Mouse (Mus musculus) G1E-ER4 (cell line): Measurements from ENCODE around the gene Grin2a. TPM values are rescaled to one million over a fixed set of nuclear protein-coding genes. Genes with fewer than 3 reads are reported as not detected.

ENCODE experiments used
- GATA1 ChIP-seq: IDR thresholded peaks from one replicate; pipeline ENCODE4 v1.8.0; 2012; ENCODE audit warnings: low read length, inconsistent platforms
- polyA plus RNA-seq: library from polyadenylated mRNA; stranded (reverse); fragments of >175 nt; gene quantifications from 2 replicates; pipeline ENCODE4 v1.2.3, GENCODE M21; 2012

Gene Grin2a
- polyA plus RNA-seq, 1 experiment = not detected

DNA sequence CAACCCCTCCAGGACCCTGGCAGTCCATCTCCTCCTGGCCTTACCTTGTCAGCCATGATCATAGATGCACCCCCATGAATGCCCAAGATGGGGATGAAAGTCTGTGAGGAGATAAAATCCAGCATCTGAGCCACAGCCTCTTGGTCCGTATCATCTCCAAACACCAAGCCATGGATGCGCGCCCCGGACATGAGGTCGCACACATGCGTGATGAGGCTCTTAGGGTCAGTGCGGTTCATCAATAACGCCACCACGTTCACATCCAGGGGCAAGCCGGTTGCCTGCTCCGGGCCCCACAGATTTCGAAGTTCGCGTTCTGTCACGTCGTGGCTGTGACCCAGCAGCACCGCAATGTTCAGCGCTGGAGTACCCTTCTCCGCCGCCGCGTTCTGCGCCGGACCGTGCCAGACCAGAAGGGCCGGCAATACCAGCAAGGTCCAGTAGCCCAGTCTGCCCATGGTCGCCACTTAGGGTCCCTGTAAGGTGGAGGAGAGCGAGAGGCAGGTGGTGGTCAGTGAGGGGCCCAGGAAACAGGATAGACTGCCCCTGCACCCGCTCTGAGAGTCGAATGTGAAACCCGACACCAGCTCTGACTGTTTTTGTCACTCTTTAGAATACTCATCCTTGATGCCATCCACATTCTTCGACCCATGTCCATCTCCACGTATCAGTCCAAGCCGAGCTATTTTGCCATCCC lies 3.1 kb downstream of the Grin2a start:
- no peak for TF ChIP-seq GATA1

DNA sequence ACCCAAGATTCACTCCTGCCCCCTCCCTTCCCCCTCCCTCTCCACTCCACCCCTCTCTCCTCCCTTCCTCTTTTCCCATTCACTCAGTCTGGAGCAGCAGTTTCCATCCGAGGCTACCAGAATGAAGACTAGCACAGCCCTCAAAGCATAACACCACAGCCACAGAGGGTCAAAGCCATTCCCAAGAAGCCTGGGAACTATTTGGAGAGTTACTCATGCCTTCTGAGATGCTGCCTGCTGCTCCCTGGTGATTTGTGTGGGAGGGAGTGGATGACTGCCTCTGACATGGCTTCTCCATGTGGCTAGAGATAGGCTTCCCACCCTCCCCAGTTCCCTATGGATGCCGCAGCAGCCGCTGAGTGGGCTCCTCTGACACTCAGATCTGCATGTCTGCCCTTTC lies 10.3 kb downstream of the Grin2a start:
- TF ChIP-seq GATA1 = no peak

DNA sequence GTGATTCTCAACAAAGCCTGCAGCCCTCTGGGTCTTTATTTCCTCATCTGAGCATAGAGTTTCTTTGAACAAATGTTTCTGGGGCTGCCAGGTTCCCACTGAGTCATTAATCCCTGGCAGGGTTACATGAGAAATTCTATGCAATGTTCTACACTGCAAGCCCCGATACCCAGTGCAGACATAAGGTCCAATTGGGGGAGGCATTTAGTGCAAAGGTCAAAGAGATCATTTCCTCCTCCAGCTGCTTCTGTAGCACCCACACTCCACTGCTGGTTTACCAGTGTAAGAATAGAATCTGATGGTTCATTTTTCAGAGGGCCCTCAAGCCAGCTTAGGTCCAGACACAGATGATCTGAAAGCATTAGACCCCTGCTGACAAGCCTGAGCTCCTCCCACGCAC lies 14.7 kb downstream of the Grin2a start:
- no peak for TF ChIP-seq GATA1

DNA sequence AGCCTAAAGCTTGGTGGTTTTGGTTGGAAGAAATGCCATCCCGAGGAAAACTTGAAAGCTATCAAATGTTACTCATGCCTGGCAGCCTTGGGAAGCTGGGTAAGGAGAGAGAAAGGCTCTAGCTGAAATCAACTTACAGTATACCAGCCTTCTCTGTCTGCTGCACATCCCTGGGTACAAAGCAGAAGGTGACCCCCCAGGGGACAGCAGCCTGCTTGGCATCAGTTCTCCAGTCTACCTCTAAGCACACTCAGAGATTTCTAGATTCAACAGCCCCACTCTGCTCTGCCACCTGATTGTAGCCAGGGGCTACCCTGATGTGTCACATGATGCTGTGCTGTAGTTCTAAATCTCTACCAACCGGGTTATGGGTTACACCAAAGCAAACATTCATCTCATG lies 17.2 kb downstream of the Grin2a start:
- no peak for TF ChIP-seq GATA1

DNA sequence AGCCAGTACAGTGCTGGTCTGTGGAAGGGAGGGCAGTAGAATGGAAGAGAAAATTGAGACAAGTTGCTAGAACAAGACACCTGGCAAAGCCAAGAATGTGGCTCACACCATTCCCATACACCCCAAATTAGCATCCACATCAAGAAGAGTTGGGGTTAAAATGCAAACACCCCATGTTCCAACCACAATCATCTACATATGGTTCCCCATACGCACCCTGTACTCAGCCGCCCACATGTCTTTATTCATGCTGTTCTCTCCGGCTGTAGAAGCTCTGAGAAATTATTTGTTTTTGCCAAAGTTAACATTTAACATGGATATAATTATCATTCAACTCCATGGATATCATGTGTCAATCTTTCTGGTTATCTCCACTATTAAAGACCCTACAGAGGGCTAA lies 22.7 kb downstream of the Grin2a start:
- no peak for TF ChIP-seq GATA1

DNA sequence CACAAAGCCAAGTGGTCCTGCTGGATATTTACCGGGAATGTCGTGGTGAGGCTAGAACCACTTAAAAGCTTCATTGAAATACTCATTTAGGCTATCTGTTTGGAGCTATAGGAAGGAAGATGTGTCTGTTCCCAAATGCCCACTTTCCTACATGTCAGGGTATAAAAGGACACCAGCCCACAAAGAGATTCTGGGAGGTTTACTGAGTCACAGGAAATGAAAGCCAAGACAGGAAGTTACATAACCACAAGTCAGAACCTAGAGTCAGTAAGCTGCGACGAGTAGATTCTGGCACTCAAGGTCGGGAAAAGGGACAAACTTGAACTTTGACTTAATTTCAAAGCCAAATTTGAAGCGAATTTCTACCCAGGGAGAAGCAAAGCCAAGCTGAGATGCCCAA lies 30.9 kb downstream of the Grin2a start:
- no peak for TF ChIP-seq GATA1

DNA sequence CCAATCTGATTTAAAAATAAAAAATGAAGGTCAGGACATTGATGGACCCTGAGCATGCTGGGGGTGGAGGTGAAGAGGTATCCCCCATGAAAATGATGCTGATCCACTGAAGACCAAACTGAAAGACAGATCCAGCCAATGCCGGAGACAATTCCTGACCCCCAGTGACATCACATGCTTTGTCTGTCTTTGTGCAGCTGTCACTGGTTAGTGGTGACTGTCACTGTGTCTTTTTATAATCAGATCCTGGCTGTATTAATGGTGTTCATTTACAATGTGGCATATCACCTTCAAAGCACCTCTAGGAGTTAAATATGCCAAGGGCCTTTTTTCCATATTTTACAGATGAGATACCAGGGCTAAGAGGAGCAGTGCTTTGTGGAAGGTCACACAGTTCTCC lies 32.9 kb downstream of the Grin2a start:
- TF ChIP-seq GATA1 = no peak

DNA sequence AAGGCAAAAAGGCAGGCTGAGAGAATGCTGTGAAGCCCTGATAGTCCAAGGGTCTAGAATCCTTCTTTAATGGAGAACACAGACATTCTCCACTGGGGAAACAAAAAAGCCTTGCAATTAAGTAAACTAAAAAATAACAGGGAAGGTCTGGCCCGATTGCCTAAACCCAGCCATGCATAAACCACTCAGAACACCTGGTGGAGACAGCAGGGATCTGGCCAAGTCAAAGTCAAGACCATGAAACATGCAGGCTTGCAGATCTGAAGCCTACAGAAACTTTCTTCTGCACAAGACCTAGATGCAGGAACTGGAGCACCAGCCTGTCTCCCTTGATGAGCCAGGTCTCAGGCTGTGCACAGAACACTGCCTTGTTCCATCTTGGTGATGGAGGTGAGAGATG lies 36.0 kb downstream of the Grin2a start:
- TF ChIP-seq GATA1 = no peak

DNA sequence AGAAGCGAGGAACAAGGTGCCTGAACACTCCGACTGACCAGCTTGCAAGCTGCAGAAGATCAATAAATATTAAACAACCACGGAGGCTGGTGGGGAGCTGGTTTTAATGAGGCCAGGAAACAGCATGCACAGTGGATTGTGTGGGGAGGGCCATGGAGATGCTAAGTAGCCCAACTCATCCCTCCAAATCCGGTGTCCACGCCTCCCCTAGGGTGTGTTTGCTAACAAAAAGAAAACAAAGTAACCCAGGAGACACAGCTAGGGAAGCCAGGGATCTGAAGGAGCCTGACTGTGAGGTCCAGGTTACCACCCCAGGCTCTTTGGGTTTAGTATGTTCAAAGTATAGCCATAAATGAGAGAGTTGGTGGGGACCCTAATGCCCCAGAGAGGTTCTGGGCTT lies 41.1 kb downstream of the Grin2a start:
- no peak for TF ChIP-seq GATA1

DNA sequence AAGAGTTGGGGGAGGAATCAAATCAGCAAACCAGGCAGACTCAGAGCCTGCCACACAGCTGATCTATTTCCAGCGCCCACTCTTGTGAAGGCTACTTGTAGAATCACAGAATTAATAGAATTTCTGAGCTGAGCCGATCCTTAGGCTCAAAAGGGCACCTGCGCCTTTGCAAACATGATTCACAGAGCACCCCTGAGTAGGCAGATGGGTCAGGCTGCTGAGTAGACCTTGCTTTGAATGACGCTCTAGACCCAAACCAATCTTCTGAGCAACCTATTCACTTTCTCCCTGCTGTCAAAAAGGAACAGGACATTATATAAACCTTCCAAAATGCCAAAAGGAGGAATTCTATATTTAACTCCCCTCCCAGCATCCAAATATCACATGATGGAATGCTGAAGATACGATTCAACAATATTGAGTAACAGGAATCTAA lies 41.9 kb downstream of the Grin2a start:
- no peak for TF ChIP-seq GATA1

DNA sequence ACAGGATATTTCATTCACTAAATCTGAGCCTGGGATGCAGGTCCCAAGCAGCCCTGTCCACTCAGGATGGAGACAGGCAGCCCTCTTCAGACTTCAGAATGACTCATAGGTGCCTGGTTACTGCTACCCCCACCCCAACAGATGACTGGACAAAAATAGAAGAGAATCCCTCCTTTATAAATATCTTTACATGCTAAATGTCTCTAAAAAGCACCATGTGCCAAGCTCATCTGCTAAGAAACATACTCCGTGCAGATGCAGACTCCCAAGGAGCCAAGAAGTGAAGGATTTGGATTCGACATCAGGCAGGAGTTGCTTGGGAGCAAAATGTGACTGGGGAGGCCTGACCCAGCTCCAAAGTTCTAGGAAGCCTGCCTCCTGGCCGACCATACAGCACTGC lies 46.1 kb downstream of the Grin2a start:
- no peak for TF ChIP-seq GATA1

DNA sequence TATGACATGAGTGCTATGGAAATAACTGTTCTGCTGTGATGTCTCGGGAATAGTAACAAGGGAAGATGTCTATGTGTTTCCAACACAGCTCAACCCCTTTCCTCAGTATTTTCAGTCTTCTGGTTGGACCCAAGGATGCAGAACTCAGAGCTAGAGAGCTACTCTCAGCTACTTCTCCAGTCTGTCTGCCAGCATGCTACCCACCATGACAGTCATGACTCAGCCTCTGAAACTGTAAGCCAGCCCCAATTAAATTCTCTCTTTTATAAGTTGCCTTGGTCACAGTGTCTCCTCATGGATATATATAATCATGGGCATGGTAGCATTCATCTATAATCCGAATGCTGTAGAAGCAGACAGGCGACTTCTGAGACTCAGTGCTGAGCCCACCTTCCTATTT lies 47.9 kb downstream of the Grin2a start:
- TF ChIP-seq GATA1 = no peak

DNA sequence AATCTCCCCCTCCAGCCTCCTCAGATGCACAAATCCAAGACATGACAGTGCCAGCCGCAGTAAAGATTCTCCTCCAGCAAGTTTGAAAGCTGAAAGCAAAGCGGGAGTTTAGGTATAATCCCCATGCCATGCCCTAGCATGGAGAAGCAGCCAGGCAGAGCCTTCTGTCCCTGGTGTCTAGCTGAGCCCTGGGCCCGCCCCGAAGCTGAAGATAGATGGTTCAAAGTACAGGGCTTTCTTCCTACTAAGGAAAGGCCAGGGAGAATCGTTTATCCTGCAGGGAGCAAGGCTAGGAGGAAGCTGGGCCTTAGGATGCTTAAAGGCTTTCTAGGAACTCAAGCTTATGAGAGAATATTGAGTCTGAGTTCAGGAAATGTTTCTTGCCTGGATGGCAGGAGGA lies 50.5 kb downstream of the Grin2a start:
- no peak for TF ChIP-seq GATA1

DNA sequence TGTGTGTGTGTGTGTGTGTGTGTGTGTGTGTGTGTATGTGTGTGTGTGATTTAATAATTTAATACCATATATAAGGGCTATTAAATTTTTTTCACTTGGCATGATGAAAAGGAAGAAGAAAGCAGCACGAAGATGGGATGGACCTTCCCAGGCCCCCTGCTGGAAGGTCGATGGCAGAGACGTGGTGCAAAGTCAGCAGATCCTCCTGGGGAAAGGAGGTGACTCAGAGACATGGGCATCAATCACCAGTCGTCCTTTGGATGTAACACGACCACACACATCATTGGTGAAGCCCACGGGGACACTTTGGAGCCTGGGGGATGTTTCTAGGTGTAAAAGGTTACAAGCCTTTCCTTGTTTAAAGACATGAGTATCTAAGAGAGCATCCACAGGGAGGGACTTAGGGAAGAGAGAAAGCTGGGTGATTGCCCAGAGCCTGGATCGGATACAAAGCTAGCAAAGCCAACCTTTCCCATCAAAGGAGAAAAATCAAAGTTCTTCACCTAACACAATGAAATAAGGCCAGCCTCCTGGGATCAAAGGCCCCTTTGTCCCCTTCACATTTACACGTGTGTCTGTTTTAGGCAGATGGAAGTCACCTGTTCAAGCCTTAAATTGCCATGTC lies 53.9 kb downstream of the Grin2a start:
- no peak for TF ChIP-seq GATA1

DNA sequence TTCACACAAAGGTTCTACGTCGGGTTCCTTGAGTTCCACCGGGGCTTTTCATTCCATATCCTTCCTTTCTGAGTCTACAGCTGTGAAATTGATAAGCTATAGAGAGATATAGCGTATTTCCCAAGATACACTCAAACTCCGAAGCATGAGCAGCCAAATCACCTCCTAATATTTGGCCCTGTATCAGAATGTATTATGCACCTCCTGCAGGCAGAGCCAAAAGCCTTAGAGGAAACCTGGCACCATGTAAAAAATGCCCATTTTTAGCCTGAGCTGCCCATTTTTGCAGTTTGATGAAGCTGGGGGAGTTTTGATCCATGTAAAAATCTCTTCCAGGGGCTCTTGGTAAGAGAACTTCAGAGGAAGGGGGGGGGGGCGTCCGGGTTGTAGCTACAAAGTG lies 54.6 kb downstream of the Grin2a start:
- no peak for TF ChIP-seq GATA1

DNA sequence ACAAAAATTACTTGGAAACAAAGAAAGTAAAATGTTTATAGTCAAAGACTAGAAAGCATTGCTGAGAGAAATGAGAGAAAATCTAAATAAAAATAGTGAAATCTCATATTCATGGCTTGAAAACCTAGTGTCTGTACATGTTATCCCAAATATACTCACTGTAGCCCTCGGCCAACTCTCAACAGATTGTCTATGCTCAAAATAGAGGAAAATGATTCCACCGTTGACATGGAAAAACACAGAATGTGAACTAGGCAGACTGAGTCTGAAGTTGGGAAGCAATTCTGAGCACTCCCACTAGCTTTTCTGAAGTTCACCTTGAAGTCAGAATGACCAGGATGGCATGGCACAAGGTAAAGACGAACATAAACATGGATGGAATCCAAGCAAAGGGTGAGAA lies 84.7 kb downstream of the Grin2a start:
- TF ChIP-seq GATA1 = no peak

DNA sequence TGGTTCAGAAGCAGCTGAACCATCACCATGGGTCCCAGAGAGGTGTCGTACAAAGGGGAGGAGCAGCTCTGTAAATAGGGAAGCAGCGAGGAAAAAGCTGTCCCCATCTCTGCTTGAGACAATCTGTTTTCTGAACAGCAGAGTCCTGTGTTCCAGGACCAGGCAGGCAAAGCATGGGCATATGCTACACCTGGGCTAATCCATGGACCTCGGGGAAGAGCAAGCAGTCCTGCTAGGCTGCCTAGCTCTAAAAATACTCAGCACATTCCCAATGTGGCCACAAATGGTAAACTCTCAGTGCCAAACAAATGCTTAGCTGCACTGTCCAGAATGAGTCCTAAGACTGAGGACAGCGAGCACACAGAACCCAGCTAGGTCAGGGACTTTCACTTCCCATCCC lies 86.1 kb downstream of the Grin2a start:
- TF ChIP-seq GATA1 = no peak

DNA sequence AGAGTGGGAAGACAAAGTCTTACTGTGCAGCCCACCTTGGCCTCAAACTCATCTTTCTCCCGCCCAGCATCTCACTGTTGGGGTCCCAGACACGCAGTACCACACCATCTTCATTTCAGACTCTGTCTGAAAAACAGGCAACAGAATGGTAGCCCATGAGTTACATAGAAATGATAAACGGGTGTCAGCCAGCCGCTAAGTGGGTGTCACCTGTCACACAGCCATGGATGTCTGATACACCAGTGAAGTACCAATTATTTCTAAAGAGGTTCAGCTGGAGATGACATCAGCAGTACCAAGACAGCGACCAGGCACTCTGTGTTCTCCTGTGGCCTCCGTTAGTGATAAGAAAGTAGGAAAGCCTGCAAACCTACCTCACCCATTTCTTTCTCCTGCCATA lies 90.9 kb downstream of the Grin2a start:
- no peak for TF ChIP-seq GATA1
